Mouse (Mus musculus) R1 (cell line): ENCODE data around the gene Moap1.

ENCODE experiments used
- DNase-seq: peaks from one replicate; pipeline ENCODE4 v3.0.0-alpha.2; 2018; ENCODE audit warnings: low read depth, low spot score

Moap1 gene

GRCm38 (mm10) chr12:102705906-102706640 lies 37.4 kb downstream of the Moap1 start:
- no peak for DNase-seq

GRCm38 (mm10) chr12:102705216-102705871 lies 38.1 kb downstream of the Moap1 start:
- DNase-seq: peak; percentile 85

- peak; percentile 74 for DNase-seq
Measured at GRCm38 (mm10) chr12:102704457-102705198, 38.8 kb downstream of the Moap1 start, which contains the start of gene Itpk1. Gene Itpk1 (minus strand): TSS chr12:102704930.

- no peak for DNase-seq
Measured at GRCm38 (mm10) chr12:102703921-102704408, 39.5 kb downstream of the Moap1 start.

GRCm38 (mm10) chr12:102703441-102703840 lies 40.0 kb downstream of the Moap1 start:
- no peak for DNase-seq

- DNase-seq: peak; percentile 71
Measured at GRCm38 (mm10) chr12:102703111-102703412, 40.4 kb downstream of the Moap1 start.

- DNase-seq: peak; percentile 92
Measured at GRCm38 (mm10) chr12:102702356-102703110, 40.9 kb downstream of the Moap1 start.

GRCm38 (mm10) chr12:102701691-102702207 lies 41.7 kb downstream of the Moap1 start:
- no peak for DNase-seq

GRCm38 (mm10) chr12:102700453-102700852 lies 43.0 kb downstream of the Moap1 start:
- no peak for DNase-seq

GRCm38 (mm10) chr12:102699156-102699555 lies 44.3 kb downstream of the Moap1 start:
- DNase-seq: no peak

- no peak for DNase-seq
Measured at GRCm38 (mm10) chr12:102698089-102698684, 45.3 kb downstream of the Moap1 start.

GRCm38 (mm10) chr12:102697381-102697780 lies 46.1 kb downstream of the Moap1 start:
- DNase-seq: no peak

GRCm38 (mm10) chr12:102696635-102697354 lies 46.7 kb downstream of the Moap1 start:
- no peak for DNase-seq

- DNase-seq: no peak
Measured at GRCm38 (mm10) chr12:102695369-102696239, 47.9 kb downstream of the Moap1 start.
